Mouse (Mus musculus) stomach, postnatal 0 days (tissue): ENCODE data around the gene Nup107.

Experiments used
- CTCF ChIP-seq: IDR thresholded peaks from 2 replicates; pipeline ENCODE4 v1.5.1; 2016; ENCODE audit warnings: antibody characterized with exemption, low read depth, mild to moderate bottlenecking, moderate library complexity
- EP300 ChIP-seq: optimal IDR thresholded peaks from 2 replicates; pipeline ENCODE3; 2016; ENCODE audit warnings: antibody characterized with exemption

DNA sequence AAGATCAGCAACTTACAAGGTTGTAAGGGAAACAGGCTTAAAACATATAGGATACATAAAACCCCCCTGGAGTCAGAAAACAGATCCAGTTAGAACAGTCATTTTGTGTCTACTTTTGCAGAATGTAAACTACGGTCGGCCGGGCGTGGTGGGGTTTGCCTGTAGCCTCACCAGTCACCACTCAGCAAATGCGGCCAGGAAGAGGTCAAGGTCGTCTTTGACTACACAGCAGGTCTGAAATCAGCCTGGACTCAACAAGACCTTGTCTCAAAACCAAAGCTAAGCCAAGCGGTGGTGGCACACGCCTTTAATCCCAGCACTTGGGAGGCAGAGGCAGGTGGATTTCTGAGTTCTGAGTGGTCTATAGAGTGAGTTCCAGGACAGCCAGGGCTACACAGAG is 19.1 kb upstream of the Nup107 start:
- no peak for TF ChIP-seq EP300
- TF ChIP-seq CTCF = no peak
